Mouse (Mus musculus) frontal cortex, postnatal 25 days (tissue): ENCODE data around the gene Fry.

Source experiments
- DNase-seq, 2 experiments: peaks; one replicate each; pipeline ENCODE4 v3.0.0; 2022; ENCODE audit warnings: low spot score in 2 of 2

The Fry gene

DNA sequence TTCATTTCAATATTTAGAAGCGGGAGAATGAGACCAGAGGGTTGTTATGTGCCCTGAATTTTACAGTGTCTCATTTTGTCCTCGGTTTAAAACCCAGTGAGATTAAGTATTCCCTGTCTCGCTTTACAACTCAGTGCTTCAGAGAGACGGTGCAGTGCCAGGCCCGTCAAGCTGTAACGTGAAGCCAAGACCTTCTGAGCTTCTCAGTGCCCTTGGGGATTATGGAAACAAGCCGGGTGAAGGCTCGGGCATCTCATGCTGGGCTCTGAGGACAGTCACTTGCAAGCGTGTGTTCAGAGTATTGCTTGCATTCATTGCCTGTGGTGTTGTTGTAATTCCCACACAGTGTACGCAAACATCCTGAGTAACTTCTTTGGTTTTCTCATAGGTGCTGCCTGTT is 218.0 kb downstream of the Fry start:
- no peak for DNase-seq

DNA sequence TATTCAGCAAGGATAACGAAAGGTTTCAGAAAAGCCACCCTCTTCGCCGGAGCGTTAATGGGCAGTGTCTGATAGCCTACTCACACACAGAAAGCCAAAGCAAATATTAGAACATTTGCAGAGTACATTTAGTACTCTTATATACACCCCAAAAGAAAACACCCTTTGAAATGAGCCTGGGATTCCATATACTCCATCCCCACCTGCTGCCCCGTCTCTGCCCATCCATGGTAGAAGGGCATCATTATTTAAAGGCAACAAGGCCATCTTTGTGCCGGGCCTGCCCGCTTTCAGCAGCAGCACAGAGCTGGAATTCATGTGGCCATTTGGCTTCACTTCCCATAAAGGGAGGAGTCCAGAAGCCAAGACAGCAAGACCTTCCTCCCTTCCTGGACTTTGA is 219.3 kb downstream of the Fry start:
- no peak for DNase-seq

DNA sequence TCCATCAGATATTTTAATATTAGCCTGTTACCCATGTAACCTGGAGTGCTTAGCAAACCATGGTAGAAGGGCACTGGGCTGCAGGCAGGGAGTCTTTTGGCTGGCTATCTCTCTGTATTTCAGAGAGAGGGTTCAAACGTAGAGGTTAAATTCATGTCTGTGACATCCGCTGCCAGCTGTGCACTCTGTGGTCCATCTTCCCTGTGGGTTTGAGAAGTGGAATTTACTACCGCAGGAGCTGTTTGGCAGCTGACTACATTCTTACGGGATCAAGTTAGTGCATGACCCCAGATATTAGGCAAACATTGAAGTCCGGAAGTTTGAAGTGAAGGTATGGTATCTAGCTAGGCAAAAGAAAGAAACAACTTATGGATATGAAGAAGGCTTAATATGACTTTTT is 222.5 kb downstream of the Fry start:
- DNase-seq = no peak

DNA sequence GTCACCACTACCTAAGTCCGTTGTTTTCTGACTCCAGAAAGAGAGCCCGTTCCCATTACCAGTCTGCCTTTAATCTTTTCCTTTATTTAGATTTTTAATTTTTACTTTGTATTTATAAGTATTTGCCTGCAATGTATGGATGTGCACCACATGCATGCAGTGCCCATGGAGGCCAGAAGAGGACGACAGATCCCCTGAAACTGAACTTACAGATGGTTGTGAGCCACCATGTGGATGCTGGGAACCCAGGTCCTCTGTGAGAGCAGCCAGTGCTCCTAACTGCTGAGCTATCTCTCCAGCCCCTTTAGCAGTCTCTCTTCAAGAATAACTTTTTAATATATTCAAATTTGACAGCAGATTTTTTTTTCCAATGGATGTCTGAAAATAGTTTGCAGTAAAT is 223.7 kb downstream of the Fry start:
- no peak for DNase-seq

DNA sequence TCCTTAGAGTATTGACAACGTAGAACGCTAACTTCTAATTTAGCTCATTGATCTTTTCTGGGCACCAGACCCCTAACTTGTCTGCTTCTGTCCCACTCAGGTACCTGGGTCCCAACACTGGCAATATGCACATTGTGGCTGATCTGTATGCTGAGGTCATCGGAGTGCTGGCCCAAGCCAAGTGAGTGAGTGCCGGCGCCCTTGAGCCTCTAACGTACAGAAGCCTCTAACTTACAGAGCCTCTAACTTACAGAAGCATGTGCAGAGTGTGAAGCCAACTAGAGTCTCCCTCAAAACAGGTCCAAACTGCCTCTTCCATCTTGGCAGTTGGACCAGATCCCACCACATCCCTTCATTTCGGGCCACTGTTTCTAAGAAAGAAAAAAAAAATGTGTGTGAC is 227.5 kb downstream of the Fry start:
- DNase-seq = no peak

DNA sequence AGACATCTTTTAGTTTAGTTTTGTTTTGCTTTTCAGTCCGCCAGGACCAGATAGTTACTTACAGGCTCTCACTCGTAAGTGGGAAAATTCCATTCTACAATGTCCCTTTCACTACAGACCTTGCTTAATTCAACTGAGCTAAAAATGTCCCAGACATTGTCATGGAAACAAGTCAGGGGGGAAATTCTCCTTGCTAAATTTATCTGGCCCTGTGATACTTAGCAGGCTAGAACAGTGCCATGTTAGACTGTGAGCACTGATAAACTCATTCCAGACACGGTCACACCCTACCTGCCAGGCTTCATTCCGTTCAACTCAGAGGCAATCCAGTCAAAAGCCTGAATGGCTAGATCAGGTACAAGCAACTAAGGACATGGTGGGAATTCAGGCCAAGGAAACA is 227.9 kb downstream of the Fry start:
- no peak for DNase-seq

DNA sequence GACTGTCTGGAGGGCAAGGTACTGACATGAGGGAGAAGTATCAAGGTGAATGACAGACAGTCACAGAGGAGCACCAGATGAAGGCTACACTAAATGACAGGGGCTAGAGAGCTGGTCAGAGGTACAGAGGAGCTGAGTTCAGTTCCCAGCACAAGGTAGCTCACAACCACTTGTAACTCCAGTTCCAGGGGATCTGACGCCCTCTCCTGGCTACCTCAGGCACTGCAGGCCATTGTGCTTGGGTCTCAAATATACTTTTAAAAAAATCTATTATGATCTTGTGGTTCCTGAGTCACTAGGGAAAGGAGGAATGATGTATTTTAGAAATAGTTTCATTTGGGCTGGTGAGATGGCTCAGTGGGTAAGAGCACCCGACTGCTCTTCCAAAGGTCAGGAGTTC is 229.4 kb downstream of the Fry start:
- DNase-seq = no peak

DNA sequence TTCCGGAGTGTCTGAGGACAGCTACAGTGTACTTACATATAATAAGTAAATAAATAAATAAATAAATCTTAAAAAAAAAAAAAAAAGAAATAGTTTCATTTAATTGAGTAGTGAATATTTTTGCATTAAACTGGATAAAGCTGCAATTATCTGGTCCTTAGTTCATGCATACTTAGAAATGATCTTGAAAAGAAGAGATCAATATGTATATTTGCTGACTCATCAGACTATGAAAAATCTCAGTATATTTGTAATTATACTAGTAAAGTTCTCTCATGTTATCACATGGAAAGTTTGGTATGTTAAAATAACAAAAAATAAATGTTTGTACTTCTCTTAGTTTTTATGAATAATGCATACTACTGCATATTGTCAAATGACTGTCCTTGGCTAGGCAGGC is 229.9 kb downstream of the Fry start:
- no peak for DNase-seq

DNA sequence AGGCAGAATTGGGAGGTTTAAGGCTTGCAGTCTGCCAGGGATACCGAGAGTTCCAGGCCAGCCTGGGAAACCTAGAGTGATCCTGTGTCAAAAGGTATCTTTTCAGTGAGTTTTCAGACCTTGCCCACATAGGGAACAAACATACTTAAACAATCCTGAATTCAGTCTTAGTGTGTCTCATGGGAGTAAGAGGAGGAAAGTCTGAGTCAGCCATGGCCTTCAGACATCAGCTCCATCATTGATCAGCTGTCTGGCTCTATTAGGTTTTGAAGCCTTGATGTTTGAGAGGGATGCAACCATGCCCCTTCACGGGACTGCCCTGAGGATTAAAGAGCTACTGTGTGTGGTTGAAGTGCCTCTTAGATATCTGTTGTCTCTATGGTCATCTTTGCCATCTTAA is 232.7 kb downstream of the Fry start:
- DNase-seq = no peak

DNA sequence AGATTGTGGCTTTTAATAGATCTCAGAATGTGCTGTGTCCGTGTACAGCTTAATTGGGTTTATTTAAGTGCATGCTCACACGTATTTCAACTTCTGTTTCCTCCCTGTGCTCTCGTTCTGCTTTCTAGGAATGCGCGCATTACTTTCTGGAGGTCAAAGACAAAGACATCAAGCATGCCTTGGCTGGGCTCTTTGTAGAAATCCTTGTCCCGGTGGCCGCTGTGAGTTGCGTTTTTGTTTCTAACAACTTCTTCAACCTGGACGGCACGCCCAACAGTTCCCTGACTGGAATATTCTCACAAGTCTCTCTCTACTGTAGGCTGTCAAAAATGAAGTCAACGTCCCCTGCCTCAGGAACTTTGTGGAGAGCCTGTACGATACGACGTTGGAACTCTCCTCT is 240.2 kb downstream of the Fry start:
- no peak for DNase-seq

DNA sequence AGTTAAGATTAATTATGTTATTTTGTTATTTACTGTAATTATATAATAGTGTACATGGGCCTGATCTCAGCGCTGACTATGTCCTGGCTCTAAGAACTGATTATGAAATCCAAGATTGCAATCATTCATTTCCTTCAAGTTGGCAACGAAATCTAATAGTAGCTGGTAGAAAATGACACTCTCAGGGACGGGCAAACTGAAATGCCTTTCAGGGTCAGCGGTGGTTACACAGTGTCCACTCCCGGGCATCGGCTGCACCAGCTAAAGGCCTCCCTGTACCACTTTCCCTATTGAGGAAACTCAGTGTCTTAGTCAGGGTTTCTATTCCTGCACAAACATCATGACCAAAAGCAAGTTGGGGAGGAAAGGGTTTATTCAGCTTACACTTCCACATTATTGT is 243.8 kb downstream of the Fry start:
- DNase-seq = no peak

DNA sequence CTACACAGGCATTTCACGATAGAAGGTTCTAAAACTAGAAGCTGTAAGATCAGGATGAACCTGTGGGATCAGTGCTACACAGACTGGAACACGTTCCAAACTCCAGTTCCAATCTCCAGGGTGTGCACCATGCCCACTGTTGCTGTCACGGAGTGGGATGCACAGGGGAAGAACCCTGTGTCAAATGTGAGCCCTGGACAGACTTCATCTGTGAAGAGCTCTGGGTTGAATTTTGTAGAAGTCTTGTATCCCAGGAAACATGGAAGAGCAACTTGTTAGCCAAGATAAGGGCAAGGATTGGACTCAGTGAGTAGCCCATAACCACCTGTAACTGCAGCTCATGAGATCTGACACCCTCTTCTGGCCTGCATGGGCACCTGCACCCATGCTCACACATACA is 246.2 kb downstream of the Fry start:
- no peak for DNase-seq

DNA sequence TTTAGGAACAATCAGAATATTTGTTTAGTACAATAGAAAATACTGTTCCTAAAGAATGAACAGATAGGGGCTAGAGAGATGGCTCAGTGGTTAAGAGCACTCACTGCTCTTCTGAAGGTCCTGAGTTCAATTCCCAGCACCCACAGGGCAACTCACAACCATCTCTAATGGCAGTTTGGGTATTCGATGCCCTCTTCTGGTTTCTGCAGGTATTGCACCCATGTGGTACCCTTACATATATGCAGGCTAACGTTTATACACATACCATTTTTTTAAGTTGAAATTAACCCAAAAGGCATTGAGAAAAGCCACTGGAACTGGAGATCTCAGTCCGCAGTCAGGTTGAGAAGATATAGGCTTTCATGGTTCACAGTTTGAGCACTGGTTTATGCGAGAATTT is 248.6 kb downstream of the Fry start:
- no peak for DNase-seq

DNA sequence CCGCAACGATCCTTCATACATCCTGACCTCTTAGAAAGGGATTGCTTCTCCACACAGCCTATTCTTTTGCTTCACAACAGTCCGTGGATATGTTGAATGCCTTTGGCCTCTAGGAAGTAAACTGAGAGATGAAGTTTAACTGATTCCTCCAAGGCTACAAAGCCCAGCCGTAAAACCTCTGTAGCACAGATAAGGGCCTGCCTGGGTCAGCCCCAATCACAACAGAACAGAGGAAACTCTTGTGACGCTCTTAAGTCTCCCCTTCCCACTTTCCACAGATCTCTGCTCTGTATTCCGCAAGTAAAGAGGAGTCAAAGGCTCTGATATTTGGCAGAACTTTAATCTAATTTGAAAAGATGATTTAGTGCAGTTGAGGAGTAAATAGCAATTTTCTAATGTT is 251.8 kb downstream of the Fry start:
- no peak for DNase-seq

DNA sequence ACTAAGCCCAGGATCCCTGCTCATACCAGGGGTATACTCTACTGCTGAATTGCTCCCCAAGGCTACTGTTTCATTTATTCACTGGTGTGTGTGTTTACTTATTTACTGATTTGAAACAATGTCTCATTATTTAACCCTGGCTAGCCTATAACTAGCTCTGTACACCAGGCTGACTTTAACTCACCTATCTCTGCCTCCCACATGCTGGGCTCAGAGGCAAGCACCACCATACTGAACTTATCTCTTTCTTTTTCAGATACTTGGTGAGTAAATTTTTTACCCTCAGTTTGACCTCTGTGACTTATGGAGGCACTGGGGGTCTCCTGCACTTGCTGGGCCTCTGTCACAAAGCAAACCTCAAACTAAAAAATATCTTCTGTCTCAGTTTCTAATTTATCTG is 252.4 kb downstream of the Fry start:
- DNase-seq = no peak

DNA sequence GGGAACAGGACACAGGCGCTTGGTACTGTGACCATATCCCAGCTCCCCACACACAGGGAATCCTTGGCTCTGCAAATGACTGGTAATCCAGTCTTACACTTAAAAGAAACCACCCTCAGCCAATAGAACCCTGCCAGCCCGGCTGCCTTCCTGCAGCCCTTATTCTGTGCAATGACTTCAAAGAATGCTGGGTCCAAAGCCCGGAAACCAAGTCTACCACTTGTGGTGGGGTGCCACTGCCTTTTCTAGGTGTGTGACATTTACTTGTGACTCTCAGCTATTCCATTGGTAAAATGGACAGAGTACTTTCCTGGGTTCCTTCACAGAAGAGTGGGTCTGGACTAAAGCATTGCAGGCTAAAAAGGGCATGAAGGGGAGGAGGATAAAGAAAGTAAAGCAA is 254.5 kb downstream of the Fry start:
- no peak for DNase-seq

DNA sequence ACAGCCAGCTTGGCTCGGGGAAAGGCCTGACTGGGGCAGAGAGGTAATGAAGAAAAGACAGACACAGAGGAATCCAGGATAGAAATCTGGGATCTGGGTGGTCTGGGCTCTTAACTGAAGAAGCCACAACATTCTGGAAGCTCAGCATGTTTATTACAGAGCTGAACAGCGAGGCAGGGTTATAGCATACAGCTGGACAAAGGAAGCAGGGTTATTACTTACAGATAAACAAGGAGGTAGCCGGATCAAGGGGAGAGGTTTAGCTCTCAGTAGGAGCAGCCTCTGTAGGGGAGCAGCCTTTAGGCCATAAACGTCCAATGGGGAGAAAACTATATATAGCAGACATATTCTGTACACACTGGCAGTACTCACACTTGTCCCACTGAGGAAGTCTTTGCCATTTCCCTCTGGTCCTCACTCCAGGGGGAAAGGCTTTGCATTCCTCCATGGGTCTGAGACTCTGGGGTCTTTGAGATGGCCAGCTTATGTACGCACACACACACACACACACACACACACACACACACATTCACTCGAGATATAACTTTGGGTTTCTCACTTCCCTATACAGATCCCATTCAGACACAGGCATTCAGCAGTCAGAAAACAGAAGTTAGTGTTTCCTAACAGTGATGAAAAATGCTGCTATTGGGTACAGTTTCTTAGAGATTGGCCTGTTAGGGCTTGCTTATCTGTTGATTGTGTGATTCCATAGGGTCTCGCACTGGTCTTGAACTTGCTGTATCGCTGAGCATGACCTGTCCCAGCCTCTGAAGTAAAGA is 256.5 kb downstream of the Fry start:
- no peak for DNase-seq

DNA sequence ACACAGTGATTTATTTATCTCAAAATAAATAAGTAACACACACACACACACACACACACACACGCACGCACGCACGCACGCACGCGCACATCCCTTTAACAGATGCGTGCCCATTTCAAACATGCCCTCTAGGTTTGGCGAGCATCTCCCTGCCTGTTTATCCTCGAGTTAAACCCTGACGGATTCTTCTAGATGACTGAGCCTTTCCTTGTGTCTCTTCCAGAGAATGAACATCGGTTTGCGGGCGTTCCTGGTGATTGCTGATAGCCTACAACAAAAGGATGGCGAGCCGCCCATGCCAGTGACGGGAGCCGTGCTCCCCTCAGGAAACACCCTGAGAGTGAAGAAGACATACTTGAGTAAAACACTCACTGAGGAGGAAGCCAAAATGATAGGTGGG is 260.1 kb downstream of the Fry start:
- no peak for DNase-seq

DNA sequence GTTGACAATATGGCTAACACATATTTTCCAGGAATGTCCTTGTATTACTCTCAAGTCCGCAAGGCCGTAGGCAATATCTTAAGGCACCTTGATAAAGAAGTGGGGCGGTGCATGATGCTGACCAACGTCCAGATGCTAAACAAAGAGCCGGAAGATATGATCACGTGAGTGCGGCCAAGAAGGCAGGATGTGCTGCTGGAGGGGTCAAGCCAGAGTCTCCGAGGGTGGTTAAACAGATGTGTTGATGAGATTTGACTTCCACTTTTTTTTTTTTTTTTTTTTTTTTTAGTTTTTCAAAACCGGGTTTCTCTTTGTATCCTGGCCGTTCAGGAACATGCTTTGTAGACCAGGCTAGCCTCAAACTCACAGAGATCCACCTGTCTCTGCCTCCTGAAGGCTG is 262.3 kb downstream of the Fry start:
- DNase-seq = no peak

DNA sequence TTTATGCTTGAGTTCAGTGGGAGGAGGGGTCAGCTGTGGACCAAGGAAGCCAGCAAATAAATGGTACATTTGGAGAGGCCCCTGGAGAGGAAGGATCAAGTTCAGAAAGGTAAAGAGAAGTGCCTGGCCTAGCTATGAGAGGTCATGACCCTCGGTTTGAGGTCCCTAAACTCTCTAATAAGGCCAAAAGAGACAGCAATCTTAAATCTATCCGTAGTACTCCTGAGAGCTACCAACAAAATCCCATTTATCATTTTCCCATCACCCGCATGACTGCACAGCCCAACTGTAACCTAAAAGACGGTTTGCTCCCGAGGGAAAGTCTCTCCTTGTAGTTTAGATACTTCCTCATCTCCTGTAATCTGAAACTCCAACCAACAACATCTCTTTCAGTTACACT is 264.0 kb downstream of the Fry start:
- DNase-seq = no peak

DNA sequence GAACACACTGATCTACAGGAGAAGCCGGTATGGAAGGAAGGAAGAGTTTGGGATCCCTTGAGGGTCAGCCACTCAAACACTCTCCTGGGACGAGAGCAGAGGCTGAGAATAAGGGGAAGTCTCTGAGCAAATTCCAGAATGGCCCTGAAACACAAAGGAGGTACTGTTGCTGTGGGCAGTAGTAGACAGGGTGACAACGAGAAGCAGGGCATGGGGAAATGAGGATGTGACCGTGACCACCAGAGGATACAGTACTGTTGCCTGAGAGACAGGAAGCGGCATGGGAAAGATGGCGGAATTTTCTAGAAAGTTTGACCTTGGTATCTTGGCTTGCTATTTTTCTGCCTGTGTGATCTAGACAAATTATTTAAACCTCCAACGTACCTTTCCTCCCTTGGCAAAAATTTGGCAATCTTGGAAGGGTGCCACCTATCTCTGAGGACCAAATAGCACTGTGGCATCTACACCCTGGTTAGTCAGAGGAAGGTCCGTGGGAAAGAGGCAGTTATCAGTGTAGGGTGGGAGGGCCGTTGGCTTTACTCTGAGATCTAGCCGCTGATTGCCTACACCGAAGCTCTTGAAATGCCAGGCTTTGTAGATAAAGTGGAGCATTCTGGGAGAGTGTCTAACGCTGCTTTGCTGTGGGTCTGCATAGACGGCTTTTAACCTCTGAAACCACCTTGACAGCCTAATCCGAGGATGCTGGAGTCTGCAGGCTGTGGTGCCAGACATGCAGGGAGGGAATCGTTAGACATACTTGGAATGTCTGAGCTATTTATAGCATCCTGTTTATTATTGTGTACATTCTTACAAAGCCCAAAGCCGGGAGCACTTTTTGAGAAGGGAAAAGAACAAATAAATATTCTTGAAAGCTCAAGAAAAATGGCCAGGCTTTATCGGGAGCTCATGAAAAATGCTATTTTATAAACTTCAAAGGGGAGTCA is 266.1 kb downstream of the Fry start:
- no peak for DNase-seq

DNA sequence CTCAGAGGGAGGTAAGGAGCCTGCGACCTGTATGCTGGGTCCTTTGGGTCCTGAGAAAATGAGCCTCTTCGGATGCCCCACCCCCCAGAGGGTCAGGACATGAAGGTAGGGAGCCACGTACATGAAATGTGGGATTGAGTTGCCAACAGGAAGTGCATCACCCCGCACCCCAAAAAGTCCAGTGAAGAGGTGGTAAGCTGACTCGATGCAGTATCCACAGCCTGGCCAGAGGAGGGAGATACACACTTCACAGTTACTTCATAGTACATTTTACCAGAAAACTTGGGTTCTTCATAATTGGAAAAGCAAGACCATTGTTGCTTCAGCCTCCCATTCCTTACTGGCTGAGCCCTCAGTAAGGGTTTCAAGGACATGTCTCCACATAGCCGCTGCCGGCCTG is 266.8 kb downstream of the Fry start:
- DNase-seq = no peak

DNA sequence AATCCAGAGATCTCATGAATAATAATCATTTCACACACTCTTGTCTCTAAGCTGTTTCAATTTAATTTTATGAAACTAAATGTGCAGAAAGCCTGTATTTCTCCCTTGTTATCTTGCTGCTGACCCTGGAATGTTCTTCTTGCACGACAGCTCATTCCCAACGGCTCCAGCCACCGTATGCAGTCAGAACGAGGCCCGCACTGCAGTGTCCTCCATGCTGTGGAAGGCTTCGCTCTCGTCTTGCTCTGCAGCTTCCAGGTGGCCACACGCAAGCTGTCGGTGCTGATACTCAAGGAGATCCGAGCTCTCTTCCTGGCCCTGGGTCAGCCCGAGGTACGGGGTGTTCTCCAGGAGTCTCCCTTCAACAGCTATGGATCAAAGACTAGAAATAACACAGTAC is 270.2 kb downstream of the Fry start:
- DNase-seq = no peak
